Mouse (Mus musculus): ENCODE data around the gene Pnrc1. TPM values are rescaled to one million over a fixed set of nuclear protein-coding genes. Genes with fewer than 3 reads are reported as not detected.
A peak's percentile ranks its signal among the peaks of the same experiment; 100 is the strongest.
"Not testable (repeated sequence)": the region's sequence is repeated elsewhere in the genome, so short reads cannot be mapped to it uniquely, and the experiment has no call there.

Pnrc1 gene
- polyA plus RNA-seq, 1 experiment from 2014 or later: 123 TPM

GRCm38 (mm10) chr4:33309764-33310757, 20.1 kb upstream of the Pnrc1 start, which contains the start of gene Rngtt:
Rngtt (plus strand) TSS chr4:33310311.
- no peaks in the 10 kb centered on the region for H3K4me1 ChIP-seq (ENCODE audit: insufficient read depth)
- 3% methylated on average over 60 of the region's 60 CpGs for WGBS
- H3K27me3 ChIP-seq (ENCODE audit: insufficient read depth, low read length): no peaks in the 10 kb centered on the region
- peak within 1 kb of the TSS; percentile 77 for H3K4me3 ChIP-seq (ENCODE audit: low read depth, low read length)
- peak within 1 kb of the TSS; percentile 80 for H3K9ac ChIP-seq
- H3K27ac ChIP-seq (ENCODE audit: low read depth): peak within 1 kb of the TSS; percentile 46; the same call in 1 of the 2 replicates
- DNase-seq: peak; percentile 99
- ATAC-seq (ENCODE audit: insufficient read depth): peak; percentile 93
- H3K4me2 ChIP-seq: peak within 1 kb of the TSS; percentile 84
- 0 out of 2 replicates have a peak, but pooled peaks cover 6% of the 10 kb centered on the region for H3K36me3 ChIP-seq (ENCODE audit: insufficient read depth)
- TF ChIP-seq CTCF (IDR thresholded peaks at IDR 0.05; ENCODE audit: low read depth): no peak
- H3K9me3 ChIP-seq (ENCODE audit: low read depth, low read length): no peaks in the 10 kb centered on the region

GRCm38 (mm10) chr4:33307146-33307545, 17.2 kb upstream of the Pnrc1 start:
- H3K27me3 ChIP-seq (ENCODE audit: insufficient read depth, low read length): no peaks in the 10 kb centered on the region
- no peak overlapping the region for H3K9ac ChIP-seq
- no peaks in the 10 kb centered on the region for H3K9me3 ChIP-seq (ENCODE audit: low read depth, low read length)
- H3K36me3 ChIP-seq (ENCODE audit: insufficient read depth): 0 out of 2 replicates have a peak, but pooled peaks cover 4% of the 10 kb centered on the region
- WGBS: 56% methylated on average over 4 of the region's 4 CpGs
- no peaks in the 10 kb centered on the region for H3K4me1 ChIP-seq (ENCODE audit: insufficient read depth)
- H3K27ac ChIP-seq (ENCODE audit: low read depth): no peak overlapping the region
- H3K4me3 ChIP-seq (ENCODE audit: low read depth, low read length): no peak overlapping the region
- no peak for TF ChIP-seq CTCF (IDR thresholded peaks at IDR 0.05; ENCODE audit: low read depth)
- H3K4me2 ChIP-seq: no peak overlapping the region
- DNase-seq: no peak
- no peak for ATAC-seq (ENCODE audit: insufficient read depth)

- Histone ChIP-seq H3K4me1 (ENCODE audit: insufficient read depth) (no peaks in the 10 kb centered on the region), H3K4me2 (no peak overlapping the region), H3K36me3 (ENCODE audit: insufficient read depth) (no peaks in the 10 kb centered on the region), H3K9me3 (ENCODE audit: low read depth, low read length) (no peaks in the 10 kb centered on the region), H3K9ac (no peak overlapping the region), H3K27me3 (ENCODE audit: insufficient read depth, low read length) (no peaks in the 10 kb centered on the region), H3K4me3 (ENCODE audit: low read depth, low read length) (no peak overlapping the region), H3K27ac (ENCODE audit: low read depth) (no peak overlapping the region)
- 0 out of 2 replicates have a peak, but pooled peaks have one; percentile 3 for TF ChIP-seq CTCF (IDR thresholded peaks at IDR 0.05; ENCODE audit: low read depth)
- DNase-seq: no peak
- ATAC-seq (ENCODE audit: insufficient read depth): no peak
- WGBS: 88% methylated on average over 1 of the region's 1 CpGs
These were observed 13.1 kb upstream of the Pnrc1 start for GRCm38 (mm10) chr4:33303057-33303456.

GRCm38 (mm10) chr4:33300891-33301665, 11.1 kb upstream of the Pnrc1 start:
- H3K4me3 ChIP-seq (ENCODE audit: low read depth, low read length); H3K4me2 ChIP-seq; H3K36me3 ChIP-seq (ENCODE audit: insufficient read depth); H3K27me3 ChIP-seq (ENCODE audit: insufficient read depth, low read length); ATAC-seq (ENCODE audit: insufficient read depth); H3K4me1 ChIP-seq (ENCODE audit: insufficient read depth); H3K9ac ChIP-seq; DNase-seq; H3K27ac ChIP-seq (ENCODE audit: low read depth); H3K9me3 ChIP-seq (ENCODE audit: low read depth, low read length): not testable (repeated sequence)
- WGBS: 92% methylated on average over 6 of the region's 6 CpGs

- peak; percentile 85 for TF ChIP-seq CTCF (IDR thresholded peaks at IDR 0.05; ENCODE audit: low read depth)
- Histone ChIP-seq H3K4me3 (ENCODE audit: low read depth, low read length) (no peak overlapping the region), H3K9ac (no peak overlapping the region), H3K27ac (ENCODE audit: low read depth) (no peak overlapping the region), H3K36me3 (ENCODE audit: insufficient read depth) (no peaks in the 10 kb centered on the region), H3K4me2 (0 out of 2 replicates have a peak overlapping the region, but pooled peaks have one; percentile 24), H3K9me3 (ENCODE audit: low read depth, low read length) (no peaks in the 10 kb centered on the region), H3K4me1 (ENCODE audit: insufficient read depth) (no peaks in the 10 kb centered on the region), H3K27me3 (ENCODE audit: insufficient read depth, low read length) (no peaks in the 10 kb centered on the region)
- DNase-seq (peak; percentile 93), ATAC-seq (ENCODE audit: insufficient read depth) (no peak)
- WGBS: 19% methylated on average over 16 of the region's 16 CpGs
These were observed 2.7 kb upstream of the Pnrc1 start for GRCm38 (mm10) chr4:33292409-33293370.

GRCm38 (mm10) chr4:33290878-33291277, 915 bp upstream of the Pnrc1 start:
- no peak overlapping the region for H3K9ac ChIP-seq
- H3K36me3 ChIP-seq (ENCODE audit: insufficient read depth): no peaks in the 10 kb centered on the region
- ATAC-seq (ENCODE audit: insufficient read depth): no peak
- TF ChIP-seq CTCF (IDR thresholded peaks at IDR 0.05; ENCODE audit: low read depth): peak; percentile 30
- H3K27ac ChIP-seq (ENCODE audit: low read depth): no peak overlapping the region
- no peak overlapping the region for H3K4me2 ChIP-seq
- H3K4me1 ChIP-seq (ENCODE audit: insufficient read depth): no peaks in the 10 kb centered on the region
- H3K27me3 ChIP-seq (ENCODE audit: insufficient read depth, low read length): no peaks in the 10 kb centered on the region
- no peaks in the 10 kb centered on the region for H3K9me3 ChIP-seq (ENCODE audit: low read depth, low read length)
- DNase-seq: no peak
- H3K4me3 ChIP-seq (ENCODE audit: low read depth, low read length): no peak overlapping the region
- 44% methylated on average over 4 of the region's 4 CpGs for WGBS
